Mouse (Mus musculus): Measurements from ENCODE around the gene Hspa12b.

Gene Hspa12b

GRCm38 (mm10) chr2:131179246-131179886, 52.3 kb downstream of the Hspa12b start:
- in situ Hi-C loops (cut with MboI), result no loop called here

DNA sequence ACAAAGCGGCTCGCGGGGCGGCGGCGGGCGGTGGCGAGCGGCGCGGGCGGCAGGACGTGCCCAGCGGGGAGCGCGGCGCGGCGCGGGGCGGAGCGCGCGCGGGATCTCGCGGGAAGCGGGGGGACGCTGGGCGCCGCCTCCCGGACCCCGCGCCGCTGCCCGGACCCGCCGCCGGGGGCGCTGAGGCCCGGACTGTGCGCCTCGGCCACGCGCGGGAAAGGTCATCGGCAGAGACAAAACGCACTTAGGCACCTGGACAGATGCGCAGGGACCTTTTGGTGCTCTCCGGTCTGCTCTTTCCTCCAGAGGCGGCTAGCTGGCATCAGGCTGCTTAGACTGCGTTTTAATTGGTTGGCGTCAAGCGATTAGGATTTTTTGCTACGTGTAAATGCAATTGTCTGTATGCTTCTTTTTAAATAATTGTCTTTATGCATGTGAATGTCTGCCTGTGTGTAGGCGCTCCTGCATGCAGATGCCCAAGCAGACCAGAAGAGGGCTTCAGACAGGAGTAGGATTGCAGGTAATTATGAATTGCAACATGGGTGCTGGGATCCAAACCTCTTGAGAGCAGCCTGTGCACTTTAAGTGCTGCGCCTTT, 53.0 kb downstream of the Hspa12b start, which contains the start of gene Cenpb:
Gene Cenpb (minus strand): TSS at position 78 of the 598 bp plus-strand sequence.
- in situ Hi-C loops (cut with MboI), result no loop called here

- in situ Hi-C loops (cut with MboI), result no loop called here
Observed at GRCm38 (mm10) chr2:131186343-131186742, 59.3 kb downstream of the Hspa12b start.

DNA sequence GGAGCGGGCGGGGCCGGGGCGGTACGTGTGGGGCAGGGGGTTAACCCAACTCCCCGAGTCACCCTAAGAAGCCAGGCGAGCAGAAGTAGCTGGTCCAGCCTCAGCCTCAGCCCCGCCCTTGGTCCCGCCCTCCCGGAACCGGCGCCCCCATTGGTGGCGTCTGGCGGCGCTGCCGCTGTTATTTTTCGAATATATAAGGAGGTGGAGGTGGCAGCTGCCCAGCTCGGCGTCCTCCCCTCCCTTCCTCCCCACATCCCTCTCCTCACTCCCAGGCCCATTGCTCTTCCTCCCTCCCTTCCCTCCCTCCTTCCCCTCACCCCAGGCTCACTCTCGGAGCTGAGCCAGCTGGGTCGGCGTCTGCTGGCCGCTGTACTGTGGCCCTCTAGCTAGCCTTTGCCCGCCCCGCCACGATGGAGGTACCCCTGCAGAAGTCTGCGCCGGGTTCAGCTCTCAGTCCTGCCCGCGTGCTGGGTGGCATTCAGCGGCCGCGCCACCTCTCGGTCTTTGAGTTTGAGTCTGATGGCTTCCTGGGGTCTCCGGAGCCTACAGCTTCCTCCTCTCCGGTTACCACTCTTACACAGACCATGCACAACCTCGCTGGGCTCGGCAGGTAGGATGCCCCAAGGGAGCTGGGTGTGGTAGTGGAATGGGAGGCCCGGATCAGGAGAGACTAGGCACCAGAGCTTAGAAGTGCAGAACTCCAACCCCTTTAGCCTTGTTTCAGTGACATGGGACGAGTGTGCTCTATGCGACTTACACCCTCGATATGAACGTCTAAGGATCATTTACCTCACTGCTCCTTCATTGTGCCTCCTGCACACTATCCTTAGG, 59.9 kb downstream of the Hspa12b start, which contains the start of the genes Cdc25b and Spef1:
Gene Cdc25b (plus strand): TSS at position 179 of the 831 bp plus-strand sequence.
Gene Spef1 (minus strand): TSS at position 512 of the 831 bp plus-strand sequence.
- in situ Hi-C loops (cut with MboI), result no loop called here

DNA sequence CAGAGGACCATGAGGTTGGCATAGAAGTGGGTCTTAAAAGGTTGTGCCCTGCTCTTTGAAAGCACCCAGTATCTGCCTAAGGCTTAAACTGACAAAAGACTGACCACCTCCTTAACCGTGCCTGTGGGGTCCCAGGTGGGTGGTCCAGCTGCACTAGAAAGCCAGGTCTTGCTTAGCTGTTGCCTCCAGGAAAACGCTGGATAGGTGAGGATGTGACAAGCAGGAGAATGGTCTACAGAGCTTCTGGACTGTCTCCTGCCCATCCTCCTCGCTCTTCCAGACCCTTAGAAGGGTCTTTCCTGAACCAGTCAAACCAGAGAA, 60.5 kb downstream of the Hspa12b start:
- in situ Hi-C loops (cut with MboI), result no loop called here

- in situ Hi-C loops (cut with MboI), result no loop called here
Observed at GRCm38 (mm10) chr2:131188311-131188710, 61.2 kb downstream of the Hspa12b start.

- in situ Hi-C loops (cut with MboI), result no loop called here
Observed at GRCm38 (mm10) chr2:131189521-131190309, 62.6 kb downstream of the Hspa12b start.

- in situ Hi-C loops (cut with MboI), result no loop called here
Observed at GRCm38 (mm10) chr2:131190344-131191004, 63.4 kb downstream of the Hspa12b start.

DNA sequence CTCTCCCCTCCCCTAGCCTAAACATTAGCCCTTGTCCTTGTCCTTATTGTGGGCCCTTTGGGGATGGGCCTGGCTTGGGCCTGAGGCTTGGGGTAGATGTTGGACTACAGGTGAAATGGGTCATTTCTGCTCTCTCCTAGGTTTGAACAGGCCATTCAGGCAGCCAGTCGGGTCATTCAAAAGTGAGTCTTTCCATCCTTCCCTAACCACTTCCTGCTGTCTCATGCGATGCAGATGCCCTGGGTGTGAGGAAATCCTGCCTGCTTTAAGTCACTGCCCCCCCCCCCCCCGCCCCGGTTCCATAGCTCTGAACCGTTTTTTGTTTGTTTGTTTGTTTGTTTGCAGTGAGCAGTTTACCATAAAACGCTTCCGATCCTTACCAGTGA, 63.9 kb downstream of the Hspa12b start:
- in situ Hi-C loops (cut with MboI), result no loop called here

Data from mature B cell (primary cell).